Mouse (Mus musculus) megakaryocyte, adult 5-6 weeks (primary cell): ENCODE results near the gene Gm28490. TPM values are rescaled to one million over a fixed set of nuclear protein-coding genes. Genes with fewer than 3 reads are reported as not detected.
"Not testable (repeated sequence)": the region's sequence is repeated elsewhere in the genome, so short reads cannot be mapped to it uniquely, and the experiment has no call there.

Experiments used
- ATAC-seq: 2 replicates; pipeline ENCODE4 v1.8.0; 2016; ENCODE audit warnings: mild to moderate bottlenecking, inconsistent platforms; ENCODE audit not compliant: poor library complexity, severe bottlenecking
- total RNA-seq, 2 experiments: library from RNA; stranded (forward) in 1 of 2; stranded (reverse) in 1 of 2; fragments of 153-499, 151-499 nt in 1 of 2; fragments of 221-1000, 200-1000 nt in 1 of 2; gene quantifications; 2 replicates each; pipeline versions ENCODE4 v1.2.3 to v1.2.4; 2015 to 2017

The Gm28490 gene
- total RNA-seq (2015) (not detected in 2 replicates), total RNA-seq (2017) (not detected in 2 replicates)

GRCm38 (mm10) chrY:31634656-31635055, at the start of gene Gm28490:
Gene Gm28490 (minus strand): TSS chrY:31634756.
- ATAC-seq = not testable (repeated sequence)
